Mouse (Mus musculus) adrenal gland, postnatal 14 days (tissue): ENCODE measurements around the gene Klk1b22. TPM values are rescaled to one million over a fixed set of nuclear protein-coding genes. Genes with fewer than 3 reads are reported as not detected.
"Not testable (repeated sequence)": the region's sequence is repeated elsewhere in the genome, so short reads cannot be mapped to it uniquely, and the experiment has no call there.

Source experiments
- DNase-seq: peaks from one replicate; pipeline ENCODE4 v3.0.0; 2021; ENCODE audit warnings: mixed read lengths
- long read RNA-seq, 2 experiments: library from polyadenylated mRNA; stranded (forward); transcript quantifications; one replicate each; pipeline ENCODE4 v2.0.0; 2021
- total RNA-seq: library from RNA; stranded (reverse); gene quantifications from 2 replicates; pipeline ENCODE4 v1.2.3, GENCODE M21; 2021

Klk1b22 gene
- total RNA-seq, result not detected in 2 replicates
- long read RNA-seq, experiment 1, result 0 reads
- long read RNA-seq, experiment 2, result 0 reads

GRCm38 (mm10) chr7:44112373-44112772, at the start of gene Klk1b22:
Gene Klk1b22, plus strand, starts transcription at chr7:44112673.
- DNase-seq, result no peak

- DNase-seq, result no peak
Measured at GRCm38 (mm10) chr7:44072117-44072516, 40.4 kb upstream of the Klk1b22 start.

- no peak for DNase-seq
Measured at GRCm38 (mm10) chr7:44077703-44078102, 34.8 kb upstream of the Klk1b22 start.

GRCm38 (mm10) chr7:44096111-44096510, 16.4 kb upstream of the Klk1b22 start:
- DNase-seq, result no peak

GRCm38 (mm10) chr7:44102028-44102427, 10.4 kb upstream of the Klk1b22 start, which contains the start of gene Klk1b21:
Gene Klk1b21, plus strand, starts transcription at chr7:44102328.
- DNase-seq, result not testable (repeated sequence)

GRCm38 (mm10) chr7:44123445-44123844, 11.0 kb downstream of the Klk1b22 start:
- DNase-seq, result no peak

GRCm38 (mm10) chr7:44136467-44136866, 24.0 kb downstream of the Klk1b22 start, which contains the start of gene Klk1b16:
Gene Klk1b16, plus strand, starts transcription at chr7:44136767.
- DNase-seq, result no peak

Other genes with a start within 250 kb of the Klk1b22 start
- not detected in 2 replicates for gene Klk4, start 231.5 kb upstream of the Klk1b22 start, total RNA-seq
- gene Klk15, start 178.9 kb upstream of the Klk1b22 start, total RNA-seq, result not detected in 2 replicates
- gene Klk1b8, start 162.0 kb upstream of the Klk1b22 start, total RNA-seq, result not detected in 2 replicates
- not detected in 2 replicates for gene Klk1b1, start 145.9 kb upstream of the Klk1b22 start, total RNA-seq
- not detected in 2 replicates for gene Klk1b9, start 136.6 kb upstream of the Klk1b22 start, total RNA-seq
- gene Klk1b11, start 116.8 kb upstream of the Klk1b22 start, total RNA-seq, result not detected in 2 replicates
- gene Klk1b26, start 100.5 kb upstream of the Klk1b22 start, total RNA-seq, result not detected in 2 replicates
- not detected in 2 replicates for gene Klk1b27, start 60.4 kb upstream of the Klk1b22 start, total RNA-seq
- gene Klk1b21, start 10.3 kb upstream of the Klk1b22 start, total RNA-seq, result not detected in 2 replicates
- gene Klk1b16, start 24.1 kb downstream of the Klk1b22 start, total RNA-seq, result not detected in 2 replicates
- gene Klk1b24, start 75.6 kb downstream of the Klk1b22 start, total RNA-seq, result not detected in 2 replicates
- gene Klk1b3, start 85.5 kb downstream of the Klk1b22 start, total RNA-seq, result not detected in 2 replicates
- not detected in 2 replicates for gene Klk1b4, start 94.8 kb downstream of the Klk1b22 start, total RNA-seq
- not detected in 2 replicates for gene Klk1b5, start 103.3 kb downstream of the Klk1b22 start, total RNA-seq
- gene Klk1, start 112.7 kb downstream of the Klk1b22 start, total RNA-seq, result 0.37 and 1.6 TPM in 2 replicates
- gene Gm36864, start 123.5 kb downstream of the Klk1b22 start, total RNA-seq, result not detected in 2 replicates
- 0.70 and 0.90 TPM in 2 replicates for gene 1700028J19Rik, start 134.0 kb downstream of the Klk1b22 start, total RNA-seq
- gene 2410002F23Rik, start 134.0 kb downstream of the Klk1b22 start, total RNA-seq, result 95.5 and 102 TPM in 2 replicates
- gene Acp4, start 144.7 kb downstream of the Klk1b22 start, total RNA-seq, result not detected in 2 replicates
- gene Gm15517, start 148.8 kb downstream of the Klk1b22 start, total RNA-seq, result not detected in 2 replicates
- 3.4 and 3.6 TPM in 2 replicates for gene Clec11a, start 194.2 kb downstream of the Klk1b22 start, total RNA-seq
- gene Shank1, start 197.6 kb downstream of the Klk1b22 start, total RNA-seq, result 7.6 and 8.0 TPM in 2 replicates